Mouse (Mus musculus) midbrain, embryonic 16.5 days (tissue): ENCODE results near the gene Zbtb12. TPM values are rescaled to one million over a fixed set of nuclear protein-coding genes. Genes with fewer than 3 reads are reported as not detected.
"Not testable (repeated sequence)": the region's sequence is repeated elsewhere in the genome, so short reads cannot be mapped to it uniquely, and the experiment has no call there.

Experiments
- ATAC-seq: fragments of 200-750 bp; cut with Nextera tagmentation; 2 replicates; pipeline ENCODE4 v1.8.0; 2017; ENCODE audit warnings: moderate TSS enrichment
- H3K27ac ChIP-seq: fragments of 300-500 bp; sonication (generic); 2 replicates; pipeline ENCODE4 v1.5.1; 2014; ENCODE audit warnings: mild to moderate bottlenecking, low read length, mixed read lengths
- H3K27me3 ChIP-seq: fragments of 300-500 bp; sonication (generic); 2 replicates; pipeline ENCODE4 v1.6.1; 2014; ENCODE audit warnings: low read depth, low read length, mixed read lengths; ENCODE audit not compliant: control insufficient read depth, insufficient read depth
- H3K36me3 ChIP-seq: fragments of 300-500 bp; sonication (generic); 2 replicates; pipeline ENCODE4 v1.6.1; 2014; ENCODE audit warnings: mild to moderate bottlenecking, low read length, moderate library complexity, mixed read lengths; ENCODE audit not compliant: control insufficient read depth, insufficient read depth
- H3K4me1 ChIP-seq: fragments of 300-500 bp; sonication (generic); 2 replicates; pipeline ENCODE4 v1.6.1; 2014; ENCODE audit warnings: mild to moderate bottlenecking, low read length, mixed read lengths; ENCODE audit not compliant: control insufficient read depth, insufficient read depth
- H3K4me2 ChIP-seq: fragments of 300-500 bp; sonication (generic); 2 replicates; pipeline ENCODE4 v1.6.1; 2014; ENCODE audit warnings: mild to moderate bottlenecking, low read length, mixed read lengths
- H3K4me3 ChIP-seq: fragments of 300-500 bp; sonication (generic); 2 replicates; pipeline ENCODE4 v1.5.1; 2014; ENCODE audit warnings: low read depth, mild to moderate bottlenecking, low read length, moderate library complexity, mixed read lengths
- H3K9ac ChIP-seq: fragments of 300-500 bp; sonication (generic); 2 replicates; pipeline ENCODE4 v1.6.1; 2014; ENCODE audit warnings: low read depth, low read length, mixed read lengths
- H3K9me3 ChIP-seq: fragments of 300-500 bp; sonication (generic); replicated peaks from 2 replicates; pipeline ENCODE4 v1.6.1; 2014; ENCODE audit warnings: mild to moderate bottlenecking, low read length, mixed read lengths; ENCODE audit not compliant: control insufficient read depth, poor library complexity, severe bottlenecking
- whole genome bisulfite sequencing: fragments of 180-500 bp; shearing (Covaris S2); extraction: QIAGEN DNeasy Blood & Tissue Kit; methylation state at CpG from one replicate; pipeline ENCODE4 v1.1.7; 2014; 5-methylcytosine and 5-hydroxymethylcytosine counted together
- polyA plus RNA-seq: library from polyadenylated mRNA; unstranded; fragments of >200 nt; fragmentation: Nextera tagmentation; extraction: Ambion mirVana; gene quantifications from 2 replicates; pipeline ENCODE4 v1.2.1, GENCODE M21; 2015

Zbtb12 gene
- polyA plus RNA-seq, 1 experiment from 2014 or later: 12.4 TPM

DNA sequence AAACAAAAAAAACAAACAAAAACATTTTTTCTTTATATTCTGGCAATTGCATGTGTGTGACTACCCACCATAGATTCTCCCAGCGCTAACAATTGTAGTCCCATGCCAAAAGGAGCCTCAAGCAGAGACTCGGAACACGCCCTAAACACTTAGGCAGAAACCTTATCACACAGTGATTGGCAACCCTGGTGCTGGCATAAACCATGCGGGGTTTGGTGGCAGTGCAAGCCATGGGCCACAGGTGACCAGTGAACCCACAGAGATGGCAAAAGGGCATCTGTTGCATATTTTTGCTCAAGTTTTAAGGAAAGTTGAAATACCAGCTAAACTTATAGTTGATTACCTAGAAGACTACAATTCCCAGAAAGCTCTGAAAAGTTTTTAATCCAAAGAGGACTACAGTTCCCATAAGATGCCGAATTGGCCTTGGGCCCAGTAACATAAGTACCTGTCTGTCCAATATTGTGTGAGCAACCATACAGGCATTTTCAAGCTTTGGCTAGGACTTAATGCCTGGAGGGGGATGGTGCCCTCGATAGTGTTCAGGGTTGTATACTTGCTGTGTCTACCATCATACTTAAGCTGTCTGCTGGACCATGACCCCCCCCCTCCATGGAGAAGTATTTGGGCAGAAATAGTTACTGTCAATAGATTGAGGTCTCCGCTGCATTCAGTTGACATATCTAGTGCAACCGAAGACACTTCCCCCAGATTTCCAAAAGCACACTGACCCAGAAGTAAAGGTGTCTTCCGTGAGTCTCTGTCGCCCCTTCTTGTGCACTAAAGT lies 18.3 kb downstream of the Zbtb12 start:
- Histone ChIP-seq H3K4me2 (peak overlapping the region; percentile 93), H3K27ac (peak overlapping the region; percentile 97), H3K27me3 (no peaks in the 10 kb centered on the region), H3K9ac (peak overlapping the region; percentile 95), H3K9me3 (no peaks in the 10 kb centered on the region), H3K4me1 (peaks cover 42% of the 10 kb centered on the region), H3K36me3 (peaks cover 4% of the 10 kb centered on the region), H3K4me3 (peak overlapping the region; percentile 93)
- WGBS: 18% methylated on average over 10 of the region's 10 CpGs
- no peak for ATAC-seq

DNA sequence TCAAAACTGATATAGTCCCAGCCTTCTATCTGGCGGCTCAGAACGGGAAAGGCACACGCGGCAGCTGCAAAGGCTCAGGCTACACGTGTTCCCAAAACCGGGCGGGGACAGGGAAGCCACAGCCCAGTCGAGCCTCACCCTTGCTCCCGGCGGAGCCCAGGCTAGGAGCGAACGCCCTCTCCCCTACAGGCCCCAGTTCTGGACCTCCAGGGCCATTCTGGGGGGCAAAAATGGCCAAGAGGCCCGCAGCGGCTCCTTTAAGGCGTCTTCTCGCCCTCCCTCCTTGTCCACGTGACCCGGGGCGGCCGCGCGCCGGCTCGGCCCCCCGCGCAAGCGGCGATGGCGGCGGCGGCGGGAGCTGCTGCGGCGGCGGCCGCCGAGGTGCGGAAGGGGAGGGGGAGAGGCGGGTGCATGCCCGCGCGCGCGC lies 18.9 kb downstream of the Zbtb12 start, which contains the start of the genes C2 and Ehmt2:
Gene C2, minus strand, starts transcription at position 106 of the 427 bp plus-strand sequence.
Gene Ehmt2, plus strand, starts transcription at position 310 of the 427 bp plus-strand sequence.
- H3K4me2 ChIP-seq: peak within 1 kb of the TSS; percentile 93
- WGBS: under 1% methylated on average over 37 of the region's 44 CpGs
- peaks cover 5% of the 10 kb centered on the region for H3K36me3 ChIP-seq
- H3K4me1 ChIP-seq: peaks cover 42% of the 10 kb centered on the region
- H3K27me3 ChIP-seq: no peaks in the 10 kb centered on the region
- peak within 1 kb of the TSS; percentile 97 for H3K27ac ChIP-seq
- H3K9me3 ChIP-seq: no peaks in the 10 kb centered on the region
- peak; percentile 8 for ATAC-seq
- peak within 1 kb of the TSS; percentile 93 for H3K4me3 ChIP-seq
- peak within 1 kb of the TSS; percentile 95 for H3K9ac ChIP-seq

GRCm38 (mm10) chr17:34898706-34899052 lies 19.4 kb downstream of the Zbtb12 start:
- Histone ChIP-seq H3K4me2 (peak overlapping the region; percentile 93), H3K27ac (peak overlapping the region; percentile 97), H3K27me3 (no peaks in the 10 kb centered on the region), H3K9ac (peak overlapping the region; percentile 95), H3K4me1 (peaks cover 38% of the 10 kb centered on the region), H3K9me3 (no peaks in the 10 kb centered on the region), H3K4me3 (peak overlapping the region; percentile 93), H3K36me3 (peaks cover 9% of the 10 kb centered on the region)
- 2% methylated on average over 12 of the region's 47 CpGs for WGBS
- ATAC-seq: no peak

DNA sequence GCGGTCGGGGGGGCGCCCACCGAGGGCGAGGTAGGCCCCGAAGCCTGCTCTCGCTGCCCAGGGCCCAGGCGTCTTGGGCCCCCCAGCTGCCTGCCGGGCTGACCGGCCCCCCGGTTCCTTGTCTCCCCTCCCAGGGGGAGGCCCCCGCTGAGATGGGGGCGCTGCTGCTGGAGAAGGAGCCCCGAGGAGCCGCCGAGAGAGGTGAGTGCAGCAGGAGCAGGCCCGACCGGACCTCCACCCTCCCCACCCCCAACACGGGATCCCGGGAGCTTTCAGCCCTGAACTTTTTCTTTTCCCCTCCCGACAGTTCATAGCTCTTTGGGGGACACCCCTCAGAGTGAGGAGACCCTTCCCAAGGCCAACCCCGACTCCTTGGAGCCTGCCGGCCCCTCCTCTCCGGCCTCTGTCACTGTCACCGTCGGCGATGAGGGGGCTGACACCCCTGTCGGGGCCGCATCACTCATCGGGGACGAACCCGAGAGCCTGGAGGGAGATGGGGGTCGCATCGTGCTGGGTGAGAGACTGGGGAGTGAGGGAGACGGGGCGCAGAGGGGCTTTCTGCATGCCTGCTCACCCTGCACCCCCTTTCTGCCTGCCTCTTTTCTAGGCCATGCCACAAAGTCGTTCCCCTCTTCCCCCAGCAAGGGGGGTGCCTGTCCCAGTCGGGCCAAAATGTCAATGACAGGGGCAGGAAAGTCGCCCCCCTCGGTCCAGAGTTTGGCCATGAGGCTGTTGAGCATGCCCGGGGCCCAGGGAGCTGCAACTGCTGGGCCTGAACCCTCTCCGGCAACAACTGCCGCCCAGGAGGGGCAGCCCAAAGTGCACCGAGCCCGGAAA lies 20.0 kb downstream of the Zbtb12 start:
- H3K9ac ChIP-seq: peak overlapping the region; percentile 95
- H3K4me1 ChIP-seq: peaks cover 37% of the 10 kb centered on the region
- peaks cover 11% of the 10 kb centered on the region for H3K36me3 ChIP-seq
- WGBS: under 1% methylated on average over 34 of the region's 45 CpGs
- peak overlapping the region; percentile 93 for H3K4me2 ChIP-seq
- peak overlapping the region; percentile 93 for H3K4me3 ChIP-seq
- no peaks in the 10 kb centered on the region for H3K9me3 ChIP-seq
- ATAC-seq: 0 out of 2 replicates have a peak, but pooled peaks have one; percentile 2
- no peaks in the 10 kb centered on the region for H3K27me3 ChIP-seq
- peak overlapping the region; percentile 97 for H3K27ac ChIP-seq

DNA sequence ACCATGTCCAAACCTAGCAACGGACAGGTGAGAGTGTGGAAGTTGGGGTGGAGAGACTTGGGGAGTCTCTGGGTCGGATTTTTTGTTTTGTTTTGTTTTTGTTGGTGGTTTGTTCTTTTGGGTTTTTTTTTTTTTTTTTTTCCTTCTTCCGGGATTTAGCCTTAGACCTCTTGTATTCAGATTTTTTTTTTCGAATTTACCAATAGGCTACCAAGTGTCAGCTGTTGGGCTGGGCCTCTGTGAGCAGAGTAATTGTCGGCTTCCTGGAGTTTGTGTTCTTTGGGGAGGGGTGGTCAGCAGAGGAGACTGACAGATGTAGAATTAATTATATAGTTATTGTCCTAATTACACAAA lies 20.6 kb downstream of the Zbtb12 start:
- Histone ChIP-seq H3K4me1 (peaks cover 37% of the 10 kb centered on the region), H3K4me2 (peak overlapping the region; percentile 93), H3K9me3 (no peaks in the 10 kb centered on the region), H3K4me3 (peak overlapping the region; percentile 93), H3K36me3 (peaks cover 13% of the 10 kb centered on the region), H3K27me3 (no peaks in the 10 kb centered on the region), H3K9ac (peak overlapping the region; percentile 95), H3K27ac (no peak overlapping the region)
- WGBS: 2% methylated on average over 5 of the region's 5 CpGs
- no peak for ATAC-seq

- H3K27ac ChIP-seq, H3K9me3 ChIP-seq, ATAC-seq, H3K27me3 ChIP-seq, H3K4me3 ChIP-seq, H3K4me2 ChIP-seq, H3K9ac ChIP-seq: not testable (repeated sequence)
- peaks cover 30% of the 10 kb centered on the region for H3K4me1 ChIP-seq
- H3K36me3 ChIP-seq: peaks cover 21% of the 10 kb centered on the region
Measured at GRCm38 (mm10) chr17:34900826-34901225, 21.5 kb downstream of the Zbtb12 start.

DNA sequence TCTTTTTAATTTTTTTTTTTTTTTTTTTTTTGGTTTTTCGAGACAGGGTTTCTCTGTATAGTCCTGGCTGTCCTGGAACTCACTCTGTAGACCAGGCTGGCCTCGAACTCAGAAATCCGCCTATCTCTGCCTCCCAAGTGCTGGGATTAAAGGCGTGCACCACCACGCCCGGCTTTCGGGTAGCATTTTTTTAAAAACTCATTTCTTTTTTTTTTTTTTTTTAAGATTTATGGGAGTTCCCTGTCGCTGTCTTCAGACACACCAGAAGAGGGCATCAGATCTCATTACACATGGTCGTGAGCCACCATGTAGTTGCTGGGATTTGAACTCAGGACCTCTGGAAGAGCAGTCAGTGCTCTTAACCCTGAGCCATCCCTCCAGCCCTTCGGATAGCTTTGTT lies 22.7 kb downstream of the Zbtb12 start:
- H3K27ac ChIP-seq, H3K4me3 ChIP-seq, H3K9ac ChIP-seq, H3K27me3 ChIP-seq, H3K9me3 ChIP-seq, H3K4me2 ChIP-seq, ATAC-seq: not testable (repeated sequence)
- Histone ChIP-seq H3K36me3 (peaks cover 29% of the 10 kb centered on the region), H3K4me1 (peaks cover 19% of the 10 kb centered on the region)
- 92% methylated on average over 9 of the region's 10 CpGs for WGBS

DNA sequence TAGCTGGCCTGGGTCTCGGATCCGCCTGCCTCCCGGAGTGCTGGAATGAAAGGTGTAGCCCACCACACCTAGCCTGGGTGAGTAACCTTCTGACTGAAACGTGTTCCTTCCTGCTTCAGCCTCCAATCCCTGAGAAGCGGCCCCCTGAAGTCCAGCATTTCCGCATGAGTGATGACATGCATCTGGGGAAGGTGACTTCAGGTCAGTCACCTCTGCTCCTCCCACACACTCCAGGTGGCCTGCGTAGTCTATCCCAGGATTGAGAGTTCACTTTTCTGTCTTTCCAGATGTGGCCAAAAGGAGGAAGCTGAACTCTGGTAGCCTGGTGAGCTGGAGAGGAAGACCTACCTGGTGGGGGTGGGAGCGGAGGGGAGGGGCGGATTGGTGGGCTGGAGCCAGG lies 23.6 kb downstream of the Zbtb12 start:
- H3K36me3 ChIP-seq: peaks cover 37% of the 10 kb centered on the region
- H3K9ac ChIP-seq: no peak overlapping the region
- WGBS: 91% methylated on average over 9 of the region's 9 CpGs
- no peak overlapping the region for H3K4me3 ChIP-seq
- H3K4me1 ChIP-seq: peaks cover 11% of the 10 kb centered on the region
- no peak overlapping the region for H3K27ac ChIP-seq
- no peaks in the 10 kb centered on the region for H3K27me3 ChIP-seq
- no peaks in the 10 kb centered on the region for H3K9me3 ChIP-seq
- ATAC-seq: no peak
- no peak overlapping the region for H3K4me2 ChIP-seq

GRCm38 (mm10) chr17:34910982-34911381 lies 31.7 kb downstream of the Zbtb12 start:
- no peak overlapping the region for H3K27ac ChIP-seq
- WGBS: 88% methylated on average over 10 of the region's 10 CpGs
- no peaks in the 10 kb centered on the region for H3K27me3 ChIP-seq
- H3K9ac ChIP-seq: no peak overlapping the region
- no peak overlapping the region for H3K4me2 ChIP-seq
- no peaks in the 10 kb centered on the region for H3K9me3 ChIP-seq
- H3K4me3 ChIP-seq: no peak overlapping the region
- no peak for ATAC-seq
- H3K4me1 ChIP-seq: no peaks in the 10 kb centered on the region
- H3K36me3 ChIP-seq: peaks cover 66% of the 10 kb centered on the region
